Comparison of ENCODE assay signal across 9 mouse cellular contexts in the genomic region with DNA sequence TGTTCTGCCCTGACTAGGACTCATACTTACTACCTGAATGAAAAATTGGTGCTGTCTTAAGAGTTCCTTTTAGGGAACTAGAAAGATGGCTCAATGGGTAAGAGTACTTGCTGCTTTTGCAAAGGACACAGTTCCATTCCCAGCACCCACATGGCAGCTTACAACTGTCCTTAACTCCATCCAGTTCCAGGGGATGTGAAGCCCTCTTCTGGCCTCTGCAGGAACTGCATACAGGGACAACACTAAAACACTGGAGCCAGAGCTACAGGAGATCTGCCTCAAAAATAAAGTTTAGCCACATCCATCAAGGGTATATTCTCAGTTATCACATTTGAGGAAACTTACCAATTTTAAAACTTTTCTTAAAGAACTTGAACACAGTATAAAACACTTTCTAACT. TPM values are rescaled to one million over a fixed set of nuclear protein-coding genes. Genes with fewer than 3 reads are reported as not detected.
A peak's percentile ranks its signal among the peaks of the same experiment; 100 is the strongest.
DNase-seq lines count a peak whose midpoint lies in the region; ATAC-seq and TF ChIP-seq lines count a peak whose summit lies in the region.
"Had no signal": no experiment of that assay in that cellular context is flagged by ENCODE, and none has a peak within 500 bp of the region (broad histone marks: within the 10 kb centered on the region; RNA-seq: fewer than 3 reads in every experiment).

No protein-coding gene starts in this region.

- no peak overlapping the region for H3K27ac ChIP-seq in MEL (ENCODE audit: control insufficient read depth, low read depth, low read length)
- H3K27ac ChIP-seq in midbrain, embryonic 13.5 days = no peak overlapping the region
- no peak overlapping the region for H3K27ac ChIP-seq in forebrain, embryonic 14.5 days (ENCODE audit: low read depth, low read length)
- H3K27ac ChIP-seq: macrophage had no signal

- DNase-seq in kidney, adult 18-20 months = peak; percentile 46
- no peak for DNase-seq in kidney, postnatal 14 days
- peak; percentile 85 for DNase-seq in MEL (ENCODE audit: low read depth, low spot score)
- DNase-seq in naive thymus-derived CD4-positive, alpha-beta T cell, adult 2 months (ENCODE audit: low read depth) = peak; percentile 72
- no peak for DNase-seq in urinary bladder, postnatal 25 days (ENCODE audit: low spot score)
- DNase-seq in forebrain, embryonic 14.5 days (ENCODE audit: low spot score) = no peak

- no peak overlapping the region for H3K4me3 ChIP-seq in MEL (ENCODE audit: control insufficient read depth in 1 of 2, insufficient read depth in 1 of 2, low read depth in 2 of 2, low read length in 2 of 2)
- no peak overlapping the region for H3K4me3 ChIP-seq in midbrain, embryonic 13.5 days (replicated peaks)
- no peak overlapping the region for H3K4me3 ChIP-seq in forebrain, embryonic 14.5 days (ENCODE audit: low read depth, low read length)

- no peak for TF ChIP-seq POLR2A in MEL (IDR thresholded peaks at IDR 0.05; ENCODE audit: control insufficient read depth in 1 of 2, insufficient read depth in 1 of 2, low read depth in 1 of 2, low read length in 2 of 2, poor library complexity in 1 of 2)

- TF ChIP-seq CTCF in MEL (IDR thresholded peaks at IDR 0.05 in 2 of 3, conservative IDR thresholded peaks at IDR 0.05 in 1 of 3; ENCODE audit: control insufficient read depth in 1 of 3, insufficient read depth in 1 of 3, low read depth in 2 of 3, low read length in 3 of 3, poor library complexity in 1 of 3, severe bottlenecking in 1 of 3) = peak; percentile 58 to 91 (median 68)

- H3K27me3 ChIP-seq in MEL (ENCODE audit: control insufficient read depth in 1 of 2, insufficient read depth in 2 of 2, low read length in 2 of 2) = no peaks in the 10 kb centered on the region
- H3K27me3 ChIP-seq in midbrain, embryonic 13.5 days = no peaks in the 10 kb centered on the region
- H3K27me3 ChIP-seq in forebrain, embryonic 14.5 days (replicated peaks; ENCODE audit: control insufficient read depth, insufficient read depth, low read length) = no peaks in the 10 kb centered on the region

- H3K36me3 ChIP-seq in MEL (ENCODE audit: control insufficient read depth in 1 of 2, insufficient read depth in 2 of 2, low read length in 2 of 2) = peaks cover 35 to 77% of the 10 kb centered on the region in 2 experiments
- H3K36me3 ChIP-seq in midbrain, embryonic 13.5 days = peaks cover 19% of the 10 kb centered on the region
- H3K36me3 ChIP-seq in forebrain, embryonic 14.5 days (ENCODE audit: control insufficient read depth, insufficient read depth, low read length) = peaks cover 21% of the 10 kb centered on the region

- TF ChIP-seq EP300 in MEL (IDR thresholded peaks at IDR 0.05; ENCODE audit: low read depth in 1 of 2, low read length in 2 of 2) = no peak

- H3K9ac ChIP-seq in MEL (ENCODE audit: control insufficient read depth, low read depth, low read length, poor library complexity, severe bottlenecking) = no peak overlapping the region
- no peak overlapping the region for H3K9ac ChIP-seq in midbrain, embryonic 13.5 days (replicated peaks)
- H3K9ac ChIP-seq in forebrain, embryonic 14.5 days (ENCODE audit: low read length) = no peak overlapping the region

- peaks cover 95% of the 10 kb centered on the region for H3K79me2 ChIP-seq in MEL (ENCODE audit: control insufficient read depth, insufficient read depth, low read length, poor library complexity)

- peak; percentile 22; the same call in 1 of the 2 replicates for TF ChIP-seq RAD21 in MEL (IDR thresholded peaks at IDR 0.05; ENCODE audit: low read depth, low read length)

- ATAC-seq in erythroid progenitor cell, adult 5-6 weeks (replicated peaks; ENCODE audit: low FRiP score, poor library complexity, severe bottlenecking) = peak; percentile 66; the same call in 1 of the 2 replicates
- ATAC-seq in midbrain, embryonic 13.5 days = no peak
- ATAC-seq in forebrain, embryonic 14.5 days = no peak

- H3K4me1 ChIP-seq in MEL (ENCODE audit: control insufficient read depth in 1 of 2, insufficient read depth in 2 of 2, low read length in 2 of 2) = peaks cover 35 to 47% of the 10 kb centered on the region in 2 experiments
- peaks cover 20% of the 10 kb centered on the region for H3K4me1 ChIP-seq in midbrain, embryonic 13.5 days (replicated peaks)
- 0 out of 2 replicates have a peak, but pooled peaks cover 4% of the 10 kb centered on the region for H3K4me1 ChIP-seq in forebrain, embryonic 14.5 days (ENCODE audit: control insufficient read depth, insufficient read depth, low read length)

- H3K9me3 ChIP-seq in MEL (replicated peaks; ENCODE audit: insufficient read depth, low read length) = no peaks in the 10 kb centered on the region
- H3K9me3 ChIP-seq in midbrain, embryonic 13.5 days = no peaks in the 10 kb centered on the region
- H3K9me3 ChIP-seq in forebrain, embryonic 14.5 days (replicated peaks; ENCODE audit: control insufficient read depth, low read length) = no peaks in the 10 kb centered on the region

- no peak overlapping the region for H3K4me2 ChIP-seq in midbrain, embryonic 13.5 days (replicated peaks)
- H3K4me2 ChIP-seq in forebrain, embryonic 14.5 days (ENCODE audit: low read length) = no peak overlapping the region

TF ChIP-seq in MEL, 35 proteins besides CTCF, POLR2A, EP300 and RAD21 (continues in another document):
- no peak for TF ChIP-seq ZKSCAN1 (IDR thresholded peaks at IDR 0.05; ENCODE audit: low read depth, low read length)
- no peak for TF ChIP-seq TCF12 (IDR thresholded peaks at IDR 0.05; ENCODE audit: low read depth, low read length)
- TF ChIP-seq MAZ (IDR thresholded peaks at IDR 0.05; ENCODE audit: low read depth, low read length) = no peak
- peak; percentile 34; the same call in 1 of the 2 replicates for TF ChIP-seq HCFC1 (IDR thresholded peaks at IDR 0.05; ENCODE audit: low read depth, low read length)
- TF ChIP-seq SIN3A (IDR thresholded peaks at IDR 0.05; ENCODE audit: low read length) = 0 out of 2 replicates have a peak, but pooled peaks have one; percentile 38
- no peak for TF ChIP-seq JUND (IDR thresholded peaks at IDR 0.05; ENCODE audit: low read depth, low read length)
- no peak for TF ChIP-seq KAT2A (conservative IDR thresholded peaks at IDR 0.05; ENCODE audit: low read depth, low read length)
- no peak for TF ChIP-seq MAFK (IDR thresholded peaks at IDR 0.05; ENCODE audit: borderline replicate concordance, low read depth, low read length)
- TF ChIP-seq TAL1 (IDR thresholded peaks at IDR 0.05; ENCODE audit: low read length) = no peak
- TF ChIP-seq GATA1 (IDR thresholded peaks at IDR 0.05; ENCODE audit: low read depth, low read length) = no peak
- 0 out of 2 replicates have a peak, but pooled peaks have one; percentile 49 for TF ChIP-seq MXI1 (IDR thresholded peaks at IDR 0.05; ENCODE audit: low read depth, low read length)

RNA-seq across cellular contexts. Expression of gene Arf1, which starts 9.0 kb away (rescaled TPM):
- total RNA-seq in MEL (2012; rRNA removed) = 541 and 555 TPM in 2 replicates
- polyA plus RNA-seq in MEL (2012; ENCODE audit: insufficient read depth in 1 of 2, insufficient read length in 2 of 2, low read depth in 1 of 2, low replicate concordance in 2 of 2, missing spikeins in 1 of 2) = 100 to 1,000 TPM in 1 of 2 experiments, not detected in 1; 617 TPM
- total RNA-seq in erythroid progenitor cell, adult 5-6 weeks (2015; ENCODE audit: low replicate concordance) = 118 and 138 TPM in 2 replicates
- total RNA-seq in erythroid progenitor cell, adult 5-6 weeks (2017; ENCODE audit: low replicate concordance) = 107 and 109 TPM in 2 replicates
- 602 and 607 TPM in 2 replicates for polyA plus RNA-seq in midbrain, embryonic 13.5 days (2015; fragmentation: Nextera tagmentation; extraction: Ambion mirVana)
- polyA plus RNA-seq in forebrain, embryonic 14.5 days (2014; fragmentation: Nextera tagmentation; extraction: Ambion mirVana) = 666 and 687 TPM in 2 replicates

RNA-seq across cellular contexts. Expression of gene 2310033P09Rik, which starts 10.9 kb away (rescaled TPM):
- total RNA-seq in MEL (2012; rRNA removed) = 29.7 and 35.5 TPM in 2 replicates
- 10 to 100 TPM in 1 of 2 experiments, not detected in 1; 59.8 TPM for polyA plus RNA-seq in MEL (2012; ENCODE audit: insufficient read depth in 1 of 2, insufficient read length in 2 of 2, low read depth in 1 of 2, low replicate concordance in 2 of 2, missing spikeins in 1 of 2)
- 12.6 and 13.4 TPM in 2 replicates for total RNA-seq in erythroid progenitor cell, adult 5-6 weeks (2015; ENCODE audit: low replicate concordance)
- 17.5 and 20.0 TPM in 2 replicates for total RNA-seq in erythroid progenitor cell, adult 5-6 weeks (2017; ENCODE audit: low replicate concordance)
- polyA plus RNA-seq in midbrain, embryonic 13.5 days (2015; fragmentation: Nextera tagmentation; extraction: Ambion mirVana) = 32.5 and 32.6 TPM in 2 replicates
- polyA plus RNA-seq in forebrain, embryonic 14.5 days (2014; fragmentation: Nextera tagmentation; extraction: Ambion mirVana) = 27.7 and 30.5 TPM in 2 replicates

RNA-seq across cellular contexts. Expression of gene Mrpl55, which starts 16.8 kb away (rescaled TPM):
- 75.0 and 75.5 TPM in 2 replicates for total RNA-seq in MEL (2012; rRNA removed)
- 10 to 100 TPM in 1 of 2 experiments, not detected in 1; 68.5 TPM for polyA plus RNA-seq in MEL (2012; ENCODE audit: insufficient read depth in 1 of 2, insufficient read length in 2 of 2, low read depth in 1 of 2, low replicate concordance in 2 of 2, missing spikeins in 1 of 2)
- 3.4 and 8.6 TPM in 2 replicates for total RNA-seq in erythroid progenitor cell, adult 5-6 weeks (2015; ENCODE audit: low replicate concordance)
- total RNA-seq in erythroid progenitor cell, adult 5-6 weeks (2017; ENCODE audit: low replicate concordance) = 18.7 and 49.0 TPM in 2 replicates
- polyA plus RNA-seq in midbrain, embryonic 13.5 days (2015; fragmentation: Nextera tagmentation; extraction: Ambion mirVana) = 95.9 and 96.5 TPM in 2 replicates
- polyA plus RNA-seq in forebrain, embryonic 14.5 days (2014; fragmentation: Nextera tagmentation; extraction: Ambion mirVana) = 109 and 119 TPM in 2 replicates

RNA-seq across cellular contexts. Expression of gene Guk1, which starts 27.1 kb away (rescaled TPM):
- 249 and 295 TPM in 2 replicates for total RNA-seq in MEL (2012; rRNA removed)
- 100 to 1,000 TPM in 1 of 2 experiments, not detected in 1; 215 TPM for polyA plus RNA-seq in MEL (2012; ENCODE audit: insufficient read depth in 1 of 2, insufficient read length in 2 of 2, low read depth in 1 of 2, low replicate concordance in 2 of 2, missing spikeins in 1 of 2)
- total RNA-seq in erythroid progenitor cell, adult 5-6 weeks (2015; ENCODE audit: low replicate concordance) = 20.5 and 24.3 TPM in 2 replicates
- 14.2 and 30.1 TPM in 2 replicates for total RNA-seq in erythroid progenitor cell, adult 5-6 weeks (2017; ENCODE audit: low replicate concordance)
- 155 and 159 TPM in 2 replicates for polyA plus RNA-seq in midbrain, embryonic 13.5 days (2015; fragmentation: Nextera tagmentation; extraction: Ambion mirVana)
- polyA plus RNA-seq in forebrain, embryonic 14.5 days (2014; fragmentation: Nextera tagmentation; extraction: Ambion mirVana) = 198 and 199 TPM in 2 replicates

RNA-seq across cellular contexts. Expression of gene Gjc2, which starts 36.1 kb away (rescaled TPM):
- total RNA-seq in MEL (2012; rRNA removed) = 0.08 TPM in 1 of 2 replicates, not detected in the other
- under 1 TPM in 1 of 2 experiments, not detected in 1; 0.07 TPM for polyA plus RNA-seq in MEL (2012; ENCODE audit: insufficient read depth in 1 of 2, insufficient read length in 2 of 2, low read depth in 1 of 2, low replicate concordance in 2 of 2, missing spikeins in 1 of 2)
- total RNA-seq in erythroid progenitor cell, adult 5-6 weeks (2015; ENCODE audit: low replicate concordance) = not detected in 2 replicates
- not detected in 2 replicates for total RNA-seq in erythroid progenitor cell, adult 5-6 weeks (2017; ENCODE audit: low replicate concordance)
- polyA plus RNA-seq in midbrain, embryonic 13.5 days (2015; fragmentation: Nextera tagmentation; extraction: Ambion mirVana) = 0.35 TPM in 1 of 2 replicates, not detected in the other
- polyA plus RNA-seq in forebrain, embryonic 14.5 days (2014; fragmentation: Nextera tagmentation; extraction: Ambion mirVana) = 0.10 TPM in 1 of 2 replicates, not detected in the other
- polyA plus RNA-seq: macrophage had no signal

Comparison
In these comparisons a context has a peak if more than half of its experiments do, and no peak if none do; other contexts are left out.
1. DNase-seq: peak in kidney, adult 18-20 months (single experiment), MEL (single experiment) and naive thymus-derived CD4-positive, alpha-beta T cell, adult 2 months (single experiment); none in kidney, postnatal 14 days (single experiment), urinary bladder, postnatal 25 days (single experiment) and forebrain, embryonic 14.5 days (single experiment).